Mouse (Mus musculus) 3134 (cell line): ENCODE measurements at regions not wholly inside any gene's neighbourhood (a gene's known extent, or its start where the extent isn't known, plus 50 kb on each side); places are given as distances from the start of the nearest gene placed in this dataset.

Source experiments
- DNase-seq: peaks from one replicate; pipeline ENCODE4 v3.0.0-alpha.2; 2011; ENCODE audit warnings: low spot score; ENCODE audit not compliant: insufficient read length; ENCODE audit errors: extremely low read depth

DNA sequence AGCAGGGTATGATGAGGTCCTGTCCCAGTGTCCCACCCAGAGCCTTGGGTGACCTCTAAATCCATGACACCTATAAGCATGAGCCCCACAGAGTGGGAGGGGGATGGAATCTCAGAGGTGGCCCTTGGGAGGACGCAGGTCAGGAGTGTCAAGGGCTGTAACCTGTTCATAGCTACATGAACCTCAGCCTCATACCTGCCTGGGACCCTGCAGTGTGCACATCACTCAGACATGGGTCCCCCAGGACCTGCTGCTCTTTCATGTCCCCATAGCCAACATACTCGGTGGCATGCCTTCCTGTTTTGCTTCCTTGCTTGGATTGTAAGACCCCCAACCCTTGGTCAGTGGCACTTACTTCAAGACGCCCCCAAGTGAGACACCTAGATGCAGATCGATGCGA is 66.9 kb upstream of the Hs6st1 start:
- no peak for DNase-seq

- no peak for DNase-seq
Measured at GRCm38 (mm10) chr1:36001821-36002220, 66.4 kb upstream of the Hs6st1 start.

DNA sequence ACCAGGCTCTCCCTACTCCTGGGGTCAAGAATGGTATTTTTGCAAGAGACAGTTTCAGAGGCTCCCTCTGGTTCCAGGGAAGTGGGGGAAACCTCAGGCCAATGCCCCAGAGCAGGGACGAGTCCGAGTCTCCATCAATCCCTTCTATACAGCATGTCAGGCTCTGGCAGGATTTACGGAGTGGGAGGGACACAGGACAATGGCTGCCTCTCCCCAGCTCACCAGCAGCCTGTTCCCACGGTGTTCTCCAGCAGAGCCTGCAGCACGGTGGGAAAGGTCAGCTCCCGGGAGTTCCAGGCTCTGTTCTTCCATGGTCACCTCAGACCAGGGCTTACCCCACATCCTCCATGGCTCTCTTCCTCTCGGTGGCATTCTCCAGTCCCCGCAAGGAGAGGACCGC is 64.6 kb upstream of the Hs6st1 start:
- no peak for DNase-seq

- no peak for DNase-seq
Measured at GRCm38 (mm10) chr1:36008598-36008997, 59.6 kb upstream of the Hs6st1 start.

DNA sequence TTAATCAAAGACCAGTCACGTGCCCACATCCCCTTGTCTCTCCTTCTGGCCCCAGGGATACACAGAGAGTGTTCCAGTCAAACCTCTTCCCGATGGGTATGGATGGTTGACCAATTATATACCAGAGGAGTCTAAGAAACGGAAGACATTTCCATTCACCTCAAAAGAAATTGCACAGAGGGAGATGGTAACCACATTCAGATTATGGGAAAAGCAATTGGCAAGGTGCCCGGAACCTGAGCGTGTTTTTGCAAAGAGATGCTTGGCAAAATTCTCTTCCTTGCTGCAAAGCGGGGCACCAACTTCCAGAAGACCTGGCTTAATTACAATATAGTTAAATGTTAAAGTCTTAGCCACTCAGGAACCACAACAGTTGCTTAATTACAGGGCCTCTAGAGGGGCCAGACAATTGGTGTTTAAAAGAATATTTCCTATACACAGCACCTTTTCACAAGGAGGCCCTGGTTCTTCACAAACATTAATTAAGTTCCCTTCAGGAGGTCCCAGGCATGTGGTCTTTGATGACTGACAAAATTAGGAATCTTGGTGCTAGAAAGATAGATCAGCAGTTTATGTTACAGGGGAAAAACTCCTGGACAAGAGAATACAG is 59.1 kb upstream of the Hs6st1 start:
- DNase-seq, result peak; percentile 30

DNA sequence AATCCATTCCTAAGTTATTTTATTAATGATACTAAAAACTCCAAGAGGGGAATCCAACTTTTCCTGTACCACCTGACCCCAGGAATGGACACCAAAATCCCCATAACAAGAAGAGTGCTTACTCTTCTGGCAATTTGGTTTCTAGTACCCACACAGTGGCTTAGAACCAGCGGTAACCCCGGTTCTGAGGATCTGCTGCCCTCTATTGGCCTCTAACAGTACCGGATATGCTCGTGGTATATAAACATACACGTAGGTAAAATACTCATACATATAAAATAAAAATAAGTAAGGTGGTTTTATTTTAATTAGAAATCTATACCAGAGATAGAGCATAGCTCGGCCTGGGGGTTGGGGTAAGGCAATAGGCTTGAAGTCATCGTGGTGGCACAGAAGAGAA is 58.0 kb upstream of the Hs6st1 start:
- DNase-seq, result no peak

- no peak for DNase-seq
Measured at GRCm38 (mm10) chr1:36010834-36011233, 57.4 kb upstream of the Hs6st1 start.

- no peak for DNase-seq
Measured at GRCm38 (mm10) chr1:36012081-36012765, 56.0 kb upstream of the Hs6st1 start.

DNA sequence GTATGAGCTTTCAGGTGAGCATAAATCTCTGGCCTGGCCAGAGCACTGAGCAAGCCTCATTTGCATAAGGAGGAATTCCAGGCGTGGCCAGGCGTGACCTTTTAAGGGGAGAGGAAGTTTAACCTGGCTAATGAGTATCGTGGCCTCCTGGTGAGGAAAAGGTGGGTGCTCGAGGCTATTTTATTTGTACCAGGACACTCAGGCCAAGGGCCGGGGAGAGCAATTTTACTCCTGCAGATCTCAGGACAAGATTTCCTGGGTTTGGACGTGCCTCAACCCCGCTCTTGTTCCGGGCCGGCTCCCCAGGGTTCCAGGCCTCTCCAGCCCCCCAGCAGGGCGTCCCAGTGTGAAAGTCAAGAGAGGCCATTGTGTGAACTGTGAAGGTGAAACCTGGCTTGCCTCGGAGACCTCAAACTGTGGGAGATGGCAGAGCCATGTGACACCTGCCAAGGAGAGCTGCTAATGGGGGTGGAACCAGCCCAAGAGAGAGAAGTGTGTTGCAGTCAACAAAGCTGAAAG is 54.3 kb upstream of the Hs6st1 start:
- no peak for DNase-seq

DNA sequence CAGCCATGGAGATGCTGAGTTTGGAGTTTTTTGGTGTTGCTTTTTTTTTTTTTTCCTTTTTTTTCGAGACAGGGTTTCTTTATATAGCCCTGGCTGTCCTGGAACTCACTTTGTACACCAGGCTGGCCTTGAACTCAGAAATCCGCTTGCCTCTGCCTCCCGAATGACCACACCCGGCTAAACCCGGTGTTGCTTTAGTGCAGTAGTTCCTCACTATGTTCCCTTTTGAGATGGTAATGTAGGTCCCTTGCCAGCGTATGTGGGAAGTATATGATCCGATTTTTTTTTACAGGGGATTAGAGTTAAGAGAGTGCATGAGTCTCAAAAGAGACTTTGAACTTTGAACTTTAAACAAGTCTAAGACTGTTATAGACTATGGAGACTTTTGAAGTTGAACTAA is 53.8 kb upstream of the Hs6st1 start:
- no peak for DNase-seq

DNA sequence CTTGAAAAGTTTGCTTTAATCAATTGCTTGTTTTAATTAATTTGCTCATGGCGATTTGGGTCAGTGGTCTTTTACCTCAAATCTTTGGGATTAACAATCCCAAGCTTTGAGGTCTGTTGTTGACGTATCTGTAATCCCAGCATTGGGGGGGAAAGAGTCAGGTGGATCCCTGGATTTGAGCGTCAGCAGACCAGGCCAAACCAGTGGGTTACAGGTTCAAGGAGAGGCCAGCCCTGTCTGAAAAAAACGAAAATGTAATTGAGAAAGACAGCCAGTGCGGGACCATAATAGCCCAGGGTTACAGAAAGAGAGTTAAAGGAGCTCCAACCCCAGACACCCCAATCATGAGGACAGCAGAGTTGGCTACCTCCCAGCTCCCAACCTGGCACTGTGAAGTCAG is 53.0 kb upstream of the Hs6st1 start:
- DNase-seq, result no peak

GRCm38 (mm10) chr1:36016566-36016965 is 51.6 kb upstream of the Hs6st1 start:
- DNase-seq, result no peak

DNA sequence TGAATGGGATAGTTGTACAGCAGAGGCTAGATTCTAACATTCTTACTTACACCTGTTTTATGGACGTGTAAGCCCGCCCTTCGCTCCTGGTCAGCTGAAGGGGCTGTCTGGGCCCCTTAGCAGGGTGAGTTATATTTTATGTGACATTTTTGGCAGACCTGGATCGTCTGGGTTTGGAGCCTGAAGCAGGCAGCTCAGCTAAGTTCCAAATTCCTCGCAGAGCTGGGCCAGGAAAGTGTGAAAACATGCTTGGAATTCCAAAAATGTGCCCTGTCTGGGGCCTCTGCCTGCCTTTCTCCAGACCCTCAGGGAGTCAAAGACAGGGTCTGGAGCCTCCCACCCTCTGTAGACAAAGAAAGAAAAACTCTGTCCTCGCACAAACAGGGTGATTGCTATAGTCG is 51.1 kb upstream of the Hs6st1 start:
- peak; percentile 50 for DNase-seq

DNA sequence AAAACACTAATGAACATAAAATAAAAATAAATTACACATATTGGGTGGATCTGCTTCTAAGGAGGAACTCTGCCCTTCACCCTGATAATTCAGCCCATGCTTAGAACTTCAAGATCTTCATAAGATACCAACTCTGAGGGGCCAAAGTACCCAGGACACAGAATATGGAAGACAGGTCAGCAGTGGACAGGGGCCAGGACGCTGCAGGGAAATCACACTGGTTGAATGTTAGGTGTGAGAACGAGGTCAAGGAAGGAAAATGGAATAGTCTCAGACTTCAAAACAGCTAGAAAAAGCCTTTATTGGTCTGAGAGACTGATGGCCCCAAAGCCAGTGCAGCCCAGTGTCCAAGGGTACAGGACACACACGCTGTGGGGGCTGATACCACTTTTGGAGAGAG is 50.5 kb upstream of the Hs6st1 start:
- no peak for DNase-seq
